Comparison of ENCODE assay signal across 19 mouse cellular contexts in genomic region chr2:48624461-48624860, GRCm38 (mm10).
DNase-seq lines count a peak whose midpoint lies in the region; ATAC-seq and TF ChIP-seq lines count a peak whose summit lies in the region.
"Had no signal": no experiment of that assay in that cellular context is flagged by ENCODE, and none has a peak within 500 bp of the region (broad histone marks: within the 10 kb centered on the region; RNA-seq: fewer than 3 reads in every experiment).

No protein-coding gene starts in this region.

- whole genome bisulfite sequencing in kidney, embryonic 15.5 days = 61% methylated on average over 2 of the region's 2 CpGs
- 68% methylated on average over 2 of the region's 2 CpGs for WGBS in lung, adult 2 months
- 63% methylated on average over 2 of the region's 2 CpGs for WGBS in forebrain, embryonic 16.5 days

- no peak for TF ChIP-seq POLR2A in lung, adult 2 months (IDR thresholded peaks at IDR 0.05; ENCODE audit: borderline replicate concordance, extremely low read depth, low read depth, low read length)

- intact Hi-C loops in left cerebral cortex, adult 2 months (cut with DNase I) = loop anchor here (2.0 to 10.0 kb wide), 2 partner anchors 168 to 260 kb away; no protein-coding TSS in a partner anchor

- no peak overlapping the region for H3K4me3 ChIP-seq in kidney, embryonic 15.5 days (replicated peaks)
- no peak overlapping the region for H3K4me3 ChIP-seq in lung, adult 2 months (replicated peaks; ENCODE audit: extremely low read depth, low read depth, low read length)
- no peak overlapping the region for H3K4me3 ChIP-seq in forebrain, embryonic 16.5 days (replicated peaks; ENCODE audit: low read length)
- no peak overlapping the region for H3K4me3 ChIP-seq in left cerebral cortex, adult 2 months
- H3K4me3 ChIP-seq: erythroblast, embryonic 14.5 days; limb, embryonic 15.5 days; liver, embryonic 15.5 days had no signal

- H3K4me1 ChIP-seq in kidney, embryonic 15.5 days = 0 out of 2 replicates have a peak, but pooled peaks cover 7% of the 10 kb centered on the region
- peaks cover 3% of the 10 kb centered on the region; the same call in 1 of the 2 replicates for H3K4me1 ChIP-seq in lung, adult 2 months (ENCODE audit: control insufficient read depth, insufficient read depth, low read length)
- peaks cover 13% of the 10 kb centered on the region for H3K4me1 ChIP-seq in forebrain, embryonic 16.5 days (replicated peaks; ENCODE audit: control insufficient read depth, insufficient read depth, low read length)
- H3K4me1 ChIP-seq: liver, embryonic 15.5 days had no signal

- no peaks in the 10 kb centered on the region for H3K36me3 ChIP-seq in kidney, embryonic 15.5 days
- H3K36me3 ChIP-seq in forebrain, embryonic 16.5 days (ENCODE audit: control insufficient read depth, insufficient read depth) = no peaks in the 10 kb centered on the region
- H3K36me3 ChIP-seq: G1E; limb, embryonic 15.5 days; liver, embryonic 15.5 days had no signal

- no peak overlapping the region for H3K4me2 ChIP-seq in kidney, embryonic 15.5 days
- H3K4me2 ChIP-seq in forebrain, embryonic 16.5 days (ENCODE audit: low read length) = no peak overlapping the region
- H3K4me2 ChIP-seq: heart, embryonic 11.5 days; limb, embryonic 15.5 days; liver, embryonic 15.5 days had no signal

- DNase-seq in kidney, postnatal 14 days = no peak
- peak; percentile 11 for DNase-seq in lung, adult 2 months
- peak; percentile 11 for DNase-seq in lung, postnatal 25 days (ENCODE audit: low spot score)
- DNase-seq in left cerebral cortex, adult 2 months (ENCODE audit: extremely low spot score in 1 of 2, low spot score in 2 of 2) = no peak
- DNase-seq: cerebellum, adult 18-20 months; gastrocnemius, postnatal 36 days; retina, postnatal 1 day; right cerebral cortex, postnatal 4 days; thymus, postnatal 36 days had no signal

- no peaks in the 10 kb centered on the region for H3K9me3 ChIP-seq in kidney, embryonic 15.5 days (replicated peaks)
- H3K9me3 ChIP-seq in forebrain, embryonic 16.5 days (ENCODE audit: control insufficient read depth, low read length) = no peaks in the 10 kb centered on the region
- H3K9me3 ChIP-seq: G1E; limb, embryonic 15.5 days; liver, embryonic 15.5 days had no signal

- H3K27ac ChIP-seq in kidney, embryonic 15.5 days = 0 out of 2 replicates have a peak overlapping the region, but pooled peaks have one; percentile 4
- no peak overlapping the region for H3K27ac ChIP-seq in forebrain, embryonic 16.5 days (ENCODE audit: low read length)
- no peak overlapping the region for H3K27ac ChIP-seq in left cerebral cortex, adult 2 months
- H3K27ac ChIP-seq: limb, embryonic 15.5 days; liver, embryonic 15.5 days had no signal

- TF ChIP-seq CTCF in lung, adult 2 months (IDR thresholded peaks at IDR 0.05; ENCODE audit: insufficient read depth, low read length) = no peak
- TF ChIP-seq CTCF in left cerebral cortex, adult 2 months (IDR thresholded peaks at IDR 0.05) = no peak; the same call in 1 of the 2 replicates

- no peak for ATAC-seq in kidney, embryonic 15.5 days (replicated peaks; ENCODE audit: low FRiP score)
- ATAC-seq in erythroblast, adult 5-6 weeks (replicated peaks; ENCODE audit: low FRiP score, poor library complexity, severe bottlenecking) = no peak
- no peak for ATAC-seq in monocyte, adult 5-6 weeks (replicated peaks; ENCODE audit: insufficient number of reproducible peaks, low FRiP score, low TSS enrichment, poor library complexity, severe bottlenecking)
- no peak for ATAC-seq in forebrain, embryonic 16.5 days
- ATAC-seq: inflammation-experienced regulatory T-cells, adult 6 months had no signal

- H3K27me3 ChIP-seq in kidney, embryonic 15.5 days = no peaks in the 10 kb centered on the region
- no peaks in the 10 kb centered on the region for H3K27me3 ChIP-seq in forebrain, embryonic 16.5 days (replicated peaks; ENCODE audit: control insufficient read depth, insufficient read depth, low read length)
- H3K27me3 ChIP-seq: limb, embryonic 15.5 days; liver, embryonic 15.5 days had no signal

- H3K9ac ChIP-seq in kidney, embryonic 15.5 days = no peak overlapping the region
- no peak overlapping the region for H3K9ac ChIP-seq in forebrain, embryonic 16.5 days (replicated peaks; ENCODE audit: low read depth, low read length)
- H3K9ac ChIP-seq: limb, embryonic 15.5 days; liver, embryonic 15.5 days had no signal

Comparison
In these comparisons a context has a peak if more than half of its experiments do, and no peak if none do; other contexts are left out.
1. DNase-seq: peak in lung, adult 2 months (single experiment) and lung, postnatal 25 days (single experiment); none in kidney, postnatal 14 days (single experiment) and left cerebral cortex, adult 2 months (0 of 2).